Mouse (Mus musculus): ENCODE measurements around the gene Vti1a. TPM values are rescaled to one million over a fixed set of nuclear protein-coding genes. Genes with fewer than 3 reads are reported as not detected.

Vti1a gene
- polyA plus RNA-seq, 1 experiment, result not detected

GRCm38 (mm10) chr19:55597296-55597695 is 281.2 kb downstream of the Vti1a start:
- Histone ChIP-seq H3K4me3 (ENCODE audit: insufficient read depth, low read depth, low read length) (no peak overlapping the region), H3K27ac (ENCODE audit: insufficient read depth, low read depth, low read length) (no peak overlapping the region), H3K4me1 (ENCODE audit: control insufficient read depth, insufficient read depth, low read length) (peaks cover 6% of the 10 kb centered on the region; the same call in 1 of the 2 replicates)
- WGBS, result 74% methylated on average over 2 of the region's 2 CpGs
- TF ChIP-seq POLR2A (IDR thresholded peaks at IDR 0.05; ENCODE audit: insufficient read depth, low read depth, low read length), result no peak
- TF ChIP-seq CTCF (IDR thresholded peaks at IDR 0.05; ENCODE audit: insufficient read depth, low read depth, low read length), result no peak

GRCm38 (mm10) chr19:55597951-55598350 is 281.9 kb downstream of the Vti1a start:
- 80% methylated on average over 12 of the region's 12 CpGs for WGBS
- Histone ChIP-seq H3K27ac (ENCODE audit: insufficient read depth, low read depth, low read length) (no peak overlapping the region), H3K4me1 (ENCODE audit: control insufficient read depth, insufficient read depth, low read length) (peaks cover 6% of the 10 kb centered on the region; the same call in 1 of the 2 replicates), H3K4me3 (ENCODE audit: insufficient read depth, low read depth, low read length) (no peak overlapping the region)
- TF ChIP-seq CTCF (IDR thresholded peaks at IDR 0.05; ENCODE audit: insufficient read depth, low read depth, low read length), result no peak
- TF ChIP-seq POLR2A (IDR thresholded peaks at IDR 0.05; ENCODE audit: insufficient read depth, low read depth, low read length), result no peak

GRCm38 (mm10) chr19:55599124-55599523 is 283.0 kb downstream of the Vti1a start:
- 72% methylated on average over 6 of the region's 6 CpGs for WGBS

GRCm38 (mm10) chr19:55607725-55608124 is 291.6 kb downstream of the Vti1a start:
- TF ChIP-seq POLR2A (IDR thresholded peaks at IDR 0.05; ENCODE audit: insufficient read depth, low read depth, low read length), result no peak
- H3K4me3 ChIP-seq (ENCODE audit: insufficient read depth, low read depth, low read length), result no peak overlapping the region
- WGBS, result 85% methylated on average over 10 of the region's 10 CpGs
- no peak overlapping the region for H3K27ac ChIP-seq (ENCODE audit: insufficient read depth, low read depth, low read length)
- no peaks in the 10 kb centered on the region for H3K4me1 ChIP-seq (ENCODE audit: control insufficient read depth, insufficient read depth, low read length)

More at GRCm38 (mm10) chr19:55599124-55599523, 283.0 kb downstream of the Vti1a start:
- TF ChIP-seq CTCF (IDR thresholded peaks at IDR 0.05; ENCODE audit: insufficient read depth, low read depth, low read length), result no peak
- no peak overlapping the region for H3K27ac ChIP-seq (ENCODE audit: insufficient read depth, low read depth, low read length)
- H3K4me3 ChIP-seq (ENCODE audit: insufficient read depth, low read depth, low read length), result no peak overlapping the region
- no peaks in the 10 kb centered on the region for H3K4me1 ChIP-seq (ENCODE audit: control insufficient read depth, insufficient read depth, low read length)

- TF ChIP-seq CTCF (IDR thresholded peaks at IDR 0.05; ENCODE audit: insufficient read depth, low read depth, low read length), result no peak
- no peak for TF ChIP-seq POLR2A (IDR thresholded peaks at IDR 0.05; ENCODE audit: insufficient read depth, low read depth, low read length)
- Histone ChIP-seq H3K27ac (ENCODE audit: insufficient read depth, low read depth, low read length) (no peak overlapping the region), H3K4me3 (ENCODE audit: insufficient read depth, low read depth, low read length) (no peak overlapping the region), H3K4me1 (ENCODE audit: control insufficient read depth, insufficient read depth, low read length) (no peaks in the 10 kb centered on the region)
- WGBS, result 88% methylated on average over 14 of the region's 14 CpGs
Observed at GRCm38 (mm10) chr19:55608858-55609375, 292.8 kb downstream of the Vti1a start.

GRCm38 (mm10) chr19:55609806-55610205 is 293.7 kb downstream of the Vti1a start:
- no peak overlapping the region for H3K4me3 ChIP-seq (ENCODE audit: insufficient read depth, low read depth, low read length)
- WGBS, result 98% methylated on average over 3 of the region's 3 CpGs
- H3K4me1 ChIP-seq (ENCODE audit: control insufficient read depth, insufficient read depth, low read length), result no peaks in the 10 kb centered on the region
- H3K27ac ChIP-seq (ENCODE audit: insufficient read depth, low read depth, low read length), result no peak overlapping the region
- TF ChIP-seq POLR2A (IDR thresholded peaks at IDR 0.05; ENCODE audit: insufficient read depth, low read depth, low read length), result no peak
- TF ChIP-seq CTCF (IDR thresholded peaks at IDR 0.05; ENCODE audit: insufficient read depth, low read depth, low read length), result no peak

- no peak overlapping the region for H3K4me3 ChIP-seq (ENCODE audit: insufficient read depth, low read depth, low read length)
- no peak overlapping the region for H3K27ac ChIP-seq (ENCODE audit: insufficient read depth, low read depth, low read length)
- TF ChIP-seq CTCF (IDR thresholded peaks at IDR 0.05; ENCODE audit: insufficient read depth, low read depth, low read length) (no peak), POLR2A (IDR thresholded peaks at IDR 0.05; ENCODE audit: insufficient read depth, low read depth, low read length) (no peak)
- WGBS, result 94% methylated on average over 5 of the region's 5 CpGs
- H3K4me1 ChIP-seq (ENCODE audit: control insufficient read depth, insufficient read depth, low read length), result peaks cover 5% of the 10 kb centered on the region; the same call in 1 of the 2 replicates
Observed at GRCm38 (mm10) chr19:55615743-55616142, 299.6 kb downstream of the Vti1a start.

- peaks cover 5% of the 10 kb centered on the region; the same call in 1 of the 2 replicates for H3K4me1 ChIP-seq (ENCODE audit: control insufficient read depth, insufficient read depth, low read length)
- H3K4me3 ChIP-seq (ENCODE audit: insufficient read depth, low read depth, low read length), result no peak overlapping the region
- WGBS, result 93% methylated on average over 7 of the region's 7 CpGs
- H3K27ac ChIP-seq (ENCODE audit: insufficient read depth, low read depth, low read length), result no peak overlapping the region
- no peak for TF ChIP-seq CTCF (IDR thresholded peaks at IDR 0.05; ENCODE audit: insufficient read depth, low read depth, low read length)
- TF ChIP-seq POLR2A (IDR thresholded peaks at IDR 0.05; ENCODE audit: insufficient read depth, low read depth, low read length), result no peak
Observed at GRCm38 (mm10) chr19:55616276-55616675, 300.2 kb downstream of the Vti1a start.

- 92% methylated on average over 8 of the region's 8 CpGs for WGBS
- no peak overlapping the region for H3K27ac ChIP-seq (ENCODE audit: insufficient read depth, low read depth, low read length)
- no peak overlapping the region for H3K4me3 ChIP-seq (ENCODE audit: insufficient read depth, low read depth, low read length)
- TF ChIP-seq POLR2A (IDR thresholded peaks at IDR 0.05; ENCODE audit: insufficient read depth, low read depth, low read length) (no peak), CTCF (IDR thresholded peaks at IDR 0.05; ENCODE audit: insufficient read depth, low read depth, low read length) (no peak)
- H3K4me1 ChIP-seq (ENCODE audit: control insufficient read depth, insufficient read depth, low read length), result peaks cover 7% of the 10 kb centered on the region; the same call in 1 of the 2 replicates
Observed at GRCm38 (mm10) chr19:55616937-55617336, 300.8 kb downstream of the Vti1a start.

GRCm38 (mm10) chr19:55618546-55618945 is 302.5 kb downstream of the Vti1a start:
- TF ChIP-seq POLR2A (IDR thresholded peaks at IDR 0.05; ENCODE audit: insufficient read depth, low read depth, low read length) (no peak), CTCF (IDR thresholded peaks at IDR 0.05; ENCODE audit: insufficient read depth, low read depth, low read length) (no peak)
- Histone ChIP-seq H3K4me3 (ENCODE audit: insufficient read depth, low read depth, low read length) (no peak overlapping the region), H3K4me1 (ENCODE audit: control insufficient read depth, insufficient read depth, low read length) (peaks cover 7% of the 10 kb centered on the region; the same call in 1 of the 2 replicates), H3K27ac (ENCODE audit: insufficient read depth, low read depth, low read length) (no peak overlapping the region)
- WGBS, result 92% methylated on average over 7 of the region's 7 CpGs

Data from olfactory bulb, adult 2 months (tissue).